Mouse (Mus musculus): Measurements from ENCODE around the gene Rnf220.
A peak's percentile ranks its signal among the peaks of the same experiment; 100 is the strongest.

Gene Rnf220

GRCm38 (mm10) chr4:117496482-117497165 is at the start of gene Rnf220:
Gene Rnf220 (minus strand): TSS chr4:117497052.
- DNase-seq (ENCODE audit: low spot score): peak; percentile 95

- DNase-seq (ENCODE audit: low spot score): no peak
Measured at GRCm38 (mm10) chr4:117546616-117547015, 49.8 kb upstream of the Rnf220 start.

- no peak for DNase-seq (ENCODE audit: low spot score)
Measured at GRCm38 (mm10) chr4:117545448-117545847, 48.6 kb upstream of the Rnf220 start.

DNA sequence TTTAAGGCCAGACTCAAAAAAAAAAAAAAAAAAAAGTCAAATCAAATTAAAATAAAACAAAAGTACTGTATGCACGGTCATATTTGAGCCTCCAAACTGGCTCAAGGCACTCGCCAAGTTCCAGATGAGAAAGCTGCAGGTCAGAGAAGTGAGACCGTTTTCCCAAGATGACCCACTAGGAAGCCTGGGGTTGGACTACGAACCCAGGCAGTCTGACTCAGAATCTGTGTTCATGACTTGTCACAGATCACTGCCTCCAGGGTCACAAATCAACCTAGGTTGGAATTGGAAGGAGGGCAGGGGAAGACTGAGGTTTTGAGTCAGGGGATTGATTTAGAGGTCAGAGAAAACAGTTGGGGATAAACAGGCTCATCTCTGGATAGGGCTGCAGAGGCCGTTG is 43.7 kb upstream of the Rnf220 start:
- no peak for DNase-seq (ENCODE audit: low spot score)

DNA sequence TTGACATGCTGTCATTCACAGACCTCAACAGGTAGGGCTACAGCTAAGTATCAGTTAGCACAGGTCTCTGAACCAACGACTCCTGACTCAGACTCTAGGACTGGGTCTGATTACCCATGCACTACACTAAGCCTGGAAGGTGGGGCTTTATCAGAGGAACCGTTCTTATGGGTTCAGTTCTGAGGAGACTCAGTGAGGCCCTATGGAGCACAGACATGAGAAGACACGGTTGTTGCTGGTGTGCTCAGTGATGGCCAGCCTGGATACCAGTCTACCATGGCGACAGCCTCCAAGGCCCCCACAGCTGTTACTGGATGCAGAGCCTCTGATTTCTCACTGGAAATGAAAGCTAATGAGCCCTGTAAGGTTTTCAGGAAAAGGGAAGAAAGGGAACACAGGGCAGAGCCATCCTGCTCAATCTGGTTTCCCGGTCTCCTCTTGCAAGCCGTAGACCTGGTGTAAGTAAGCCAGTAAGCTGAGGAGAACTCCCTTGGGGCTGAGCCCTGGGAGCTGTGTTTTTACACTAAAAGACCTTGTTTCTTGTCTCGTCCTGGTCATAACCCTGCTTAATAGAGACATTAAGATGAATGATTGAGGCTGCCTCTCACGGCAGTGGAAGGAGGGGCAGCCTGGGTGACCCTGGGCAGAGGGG is 42.6 kb upstream of the Rnf220 start:
- no peak for DNase-seq (ENCODE audit: low spot score)

GRCm38 (mm10) chr4:117537002-117537401 is 40.1 kb upstream of the Rnf220 start:
- no peak for DNase-seq (ENCODE audit: low spot score)

DNA sequence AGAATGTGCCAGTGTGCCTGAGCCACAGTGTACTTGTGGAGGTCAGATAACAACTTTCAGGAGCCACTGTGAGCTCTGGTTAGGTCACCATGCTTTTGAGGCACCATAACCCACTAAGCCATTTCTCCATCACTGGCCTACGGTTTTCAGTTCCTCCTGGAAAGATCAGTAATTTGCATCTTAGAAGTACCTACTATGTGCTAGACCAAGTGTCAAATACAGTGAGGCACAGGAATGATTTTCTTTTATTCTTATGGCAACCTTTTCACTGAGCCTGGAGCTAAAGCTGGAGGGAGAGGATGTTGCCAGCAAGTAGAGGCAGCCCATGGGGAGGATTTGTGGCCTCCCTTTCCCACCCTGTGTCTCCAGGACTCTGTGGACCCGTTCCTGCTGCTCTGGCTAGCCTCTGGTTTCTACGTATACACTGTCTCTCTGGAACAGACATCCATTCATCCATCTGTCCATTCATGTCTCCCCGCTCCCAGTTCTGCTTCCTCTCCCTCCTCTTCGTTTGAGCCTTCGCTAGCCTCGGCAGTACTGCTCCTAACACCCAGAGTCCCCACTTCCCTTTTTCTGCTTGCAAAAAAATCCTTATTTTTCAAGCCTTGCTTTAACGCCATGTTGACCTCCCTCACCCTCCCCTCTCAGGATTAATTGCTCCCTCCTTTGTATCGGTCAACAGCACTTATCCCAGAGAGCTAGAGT is 38.8 kb upstream of the Rnf220 start:
- no peak for DNase-seq (ENCODE audit: low spot score)

DNA sequence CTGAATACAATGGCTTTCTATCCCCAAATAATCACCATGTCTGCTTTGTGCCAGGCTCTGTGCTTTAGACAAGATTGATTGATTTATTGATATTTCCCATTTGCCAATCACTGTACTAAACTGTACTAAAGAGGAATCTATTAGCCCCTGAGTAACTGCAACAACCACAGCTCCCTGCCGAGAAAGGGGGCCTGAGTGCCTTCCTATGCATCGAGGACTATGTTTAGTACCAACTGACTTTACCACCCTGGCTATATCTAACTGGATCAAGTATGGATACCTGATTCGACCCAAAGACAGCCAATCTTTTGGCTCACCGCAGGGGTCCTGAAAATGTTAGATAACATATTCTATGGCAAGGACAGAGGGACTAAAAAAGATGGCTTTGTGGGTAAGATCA is 33.0 kb upstream of the Rnf220 start:
- DNase-seq (ENCODE audit: low spot score): no peak

GRCm38 (mm10) chr4:117527952-117528351 is 31.1 kb upstream of the Rnf220 start:
- peak; percentile 81 for DNase-seq (ENCODE audit: low spot score)

DNA sequence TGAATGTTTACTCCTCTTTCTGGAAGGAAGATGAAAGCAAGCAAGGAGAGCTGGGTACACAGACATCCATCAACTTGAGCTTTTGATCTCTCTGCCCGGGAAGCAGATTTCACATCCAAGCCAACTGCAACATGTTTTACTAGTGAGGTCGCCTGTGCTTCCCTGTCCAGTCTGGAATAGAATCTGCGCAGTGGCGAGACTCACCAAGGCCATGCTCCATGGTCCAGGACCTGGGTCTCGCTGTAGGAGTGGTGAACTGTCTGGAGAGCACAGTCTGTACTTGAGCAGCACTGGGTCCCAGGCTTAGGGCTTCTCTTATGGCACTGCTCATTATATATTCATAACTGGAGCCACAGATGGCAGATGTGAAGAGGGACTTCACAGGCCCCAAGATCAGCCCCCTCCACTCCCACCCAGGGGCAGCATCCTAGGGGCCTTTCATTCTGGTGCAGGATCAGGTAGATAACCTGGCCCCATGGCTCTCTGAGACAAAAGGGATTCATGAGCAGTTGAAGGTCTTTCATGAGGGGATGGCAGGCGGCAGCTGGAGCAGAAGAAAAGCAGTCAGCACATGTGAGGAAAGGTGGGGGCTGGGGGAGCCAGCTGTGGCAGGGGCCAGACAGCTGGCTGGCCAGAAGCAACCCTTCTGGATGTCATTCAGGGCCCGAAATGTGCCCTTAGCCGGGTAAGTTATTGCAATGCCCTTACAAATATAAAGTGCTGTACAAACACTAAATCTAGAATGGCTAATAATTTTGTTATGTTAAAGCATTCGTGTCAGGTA is 30.5 kb upstream of the Rnf220 start:
- DNase-seq (ENCODE audit: low spot score): peak; percentile 24

GRCm38 (mm10) chr4:117525990-117526389 is 29.1 kb upstream of the Rnf220 start:
- no peak for DNase-seq (ENCODE audit: low spot score)

DNA sequence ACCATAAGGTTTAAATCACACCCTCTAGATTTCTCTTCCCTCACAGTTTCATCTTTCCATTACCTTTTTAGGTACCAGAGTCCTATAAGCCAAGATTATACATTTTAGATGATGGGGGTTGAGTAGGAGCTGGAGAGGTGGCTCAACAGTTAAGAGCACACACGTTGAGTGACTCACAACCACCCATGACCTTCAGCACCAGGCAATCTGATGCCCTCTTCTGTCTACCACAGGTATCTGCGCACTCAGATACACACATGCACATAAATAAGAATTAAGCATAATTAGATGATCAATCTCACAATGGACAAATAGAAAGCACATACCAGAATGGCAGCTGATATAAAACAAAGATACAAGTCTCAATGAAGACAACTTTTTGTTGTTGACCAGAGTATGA is 24.5 kb upstream of the Rnf220 start:
- no peak for DNase-seq (ENCODE audit: low spot score)

- DNase-seq (ENCODE audit: low spot score): no peak
Measured at GRCm38 (mm10) chr4:117518246-117518645, 21.4 kb upstream of the Rnf220 start.

DNA sequence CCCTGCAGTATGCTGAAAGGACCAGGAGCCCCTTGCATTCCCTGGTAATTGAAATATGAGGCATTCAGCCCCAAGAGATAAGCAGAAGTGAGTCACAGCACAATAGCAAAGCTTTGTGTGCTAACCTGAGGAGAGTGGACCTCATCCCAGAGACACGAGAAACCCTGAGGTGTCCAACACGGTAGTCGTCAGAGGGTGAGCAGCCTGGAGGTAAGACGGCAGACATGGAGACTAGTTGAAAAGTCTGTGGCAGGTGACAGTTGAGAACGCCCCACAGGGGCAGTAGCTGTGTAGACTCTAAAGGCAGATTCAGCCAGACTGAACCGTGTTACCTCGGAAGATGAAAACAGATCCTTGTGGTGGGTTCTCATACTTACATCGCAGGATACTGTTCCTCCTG is 2.2 kb upstream of the Rnf220 start:
- DNase-seq (ENCODE audit: low spot score): no peak

GRCm38 (mm10) chr4:117495869-117496401 is 917 bp downstream of the Rnf220 start:
- peak; percentile 44 for DNase-seq (ENCODE audit: low spot score)

GRCm38 (mm10) chr4:117494911-117495501 is 1.8 kb downstream of the Rnf220 start:
- DNase-seq (ENCODE audit: low spot score): peak; percentile 70

DNA sequence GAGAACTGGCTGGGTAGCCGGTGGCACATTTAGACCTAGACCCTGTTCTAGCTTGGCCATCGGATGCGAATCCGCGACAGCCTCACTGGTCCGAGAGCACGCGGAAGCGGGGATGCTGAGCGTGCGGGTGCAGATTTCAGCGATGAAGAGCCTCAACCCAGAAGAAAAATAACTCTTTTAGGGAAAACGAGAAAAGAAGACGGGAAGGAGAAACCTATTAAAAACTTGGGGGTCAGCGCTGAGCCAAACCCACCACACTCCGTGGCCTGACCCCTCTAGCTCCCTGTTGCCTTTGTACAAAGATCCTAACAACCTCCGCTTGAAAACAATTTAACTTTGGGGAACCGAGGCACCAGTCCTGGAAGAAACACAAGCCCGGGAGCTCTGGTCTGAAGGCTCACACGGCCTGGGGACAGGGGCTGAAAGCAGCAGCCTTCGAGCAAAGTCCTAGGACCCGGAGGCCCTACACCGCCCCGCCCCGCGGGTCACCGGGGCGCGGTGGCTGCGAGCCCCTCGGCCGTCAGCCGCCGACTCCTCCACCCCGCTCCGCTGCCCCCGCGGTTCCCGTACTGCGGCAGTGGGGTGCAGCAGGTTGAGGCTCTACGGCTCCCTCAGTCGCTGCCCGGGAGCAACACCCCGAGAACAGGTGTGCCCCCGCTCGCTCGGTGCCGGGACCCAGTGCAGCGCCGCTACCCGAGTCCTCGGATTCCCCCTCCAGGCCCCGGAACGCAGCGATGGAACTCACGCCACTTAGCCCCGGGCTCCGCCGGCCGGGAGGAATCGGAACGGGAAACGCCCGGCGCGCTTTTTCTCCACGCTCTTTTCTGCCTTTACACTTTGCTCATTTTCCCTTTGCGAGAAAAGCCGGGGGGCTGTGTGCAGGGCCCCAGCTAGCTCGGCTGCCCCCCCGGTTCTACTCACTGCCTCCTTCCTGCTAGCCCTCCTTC is 2.7 kb downstream of the Rnf220 start:
- peak; percentile 66 for DNase-seq (ENCODE audit: low spot score)

DNA sequence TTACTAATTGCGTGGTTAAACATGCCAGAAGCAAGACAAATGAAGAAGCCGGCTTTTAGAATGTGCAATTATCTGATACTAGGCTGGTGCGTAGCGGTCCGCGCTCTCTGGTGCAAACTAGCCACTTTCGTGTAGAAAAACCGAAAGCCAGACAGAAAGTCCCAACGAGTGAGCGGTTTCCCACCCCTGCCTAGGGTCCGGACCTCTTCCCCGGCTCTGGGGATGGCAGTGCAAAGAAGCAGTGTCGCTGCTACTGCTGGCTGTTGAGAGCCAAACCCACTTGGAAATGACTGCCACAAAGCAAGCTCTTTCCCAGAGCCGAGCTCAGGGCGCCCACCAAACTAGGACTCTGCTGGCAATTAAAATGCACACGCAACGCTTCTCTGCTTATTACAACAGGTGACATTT is 3.7 kb downstream of the Rnf220 start:
- DNase-seq (ENCODE audit: low spot score): peak; percentile 74

- no peak for DNase-seq (ENCODE audit: low spot score)
Measured at GRCm38 (mm10) chr4:117491840-117492239, 5.0 kb downstream of the Rnf220 start.

GRCm38 (mm10) chr4:117489975-117490374 is 6.9 kb downstream of the Rnf220 start:
- no peak for DNase-seq (ENCODE audit: low spot score)

DNA sequence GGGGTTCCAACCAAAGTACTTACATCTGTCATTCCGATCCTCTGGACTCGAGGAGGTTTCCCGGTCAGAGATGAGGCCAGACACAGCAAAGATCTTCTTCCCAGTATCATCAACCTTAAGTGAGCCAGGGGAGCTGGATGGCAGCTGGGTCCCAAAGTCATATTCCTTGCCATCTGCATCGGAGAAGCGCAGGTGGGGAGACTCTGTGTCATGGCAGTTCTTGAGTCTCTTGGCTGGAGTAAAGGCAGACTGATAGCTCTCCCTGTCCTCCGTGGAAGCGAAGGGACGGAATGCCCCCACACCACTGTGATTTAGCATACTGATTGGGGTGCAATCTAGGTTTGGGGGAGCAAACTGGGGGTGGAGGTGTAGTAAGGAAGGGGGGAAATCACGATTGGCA is 7.3 kb downstream of the Rnf220 start:
- no peak for DNase-seq (ENCODE audit: low spot score)

Data from embryo, embryonic 10.5 days (tissue).